Mouse (Mus musculus) right cerebral cortex, postnatal 10 days (tissue): ENCODE measurements around the gene Dpf3.

Source experiments
- DNase-seq, 2 experiments: peaks; one replicate each; pipeline ENCODE4 v3.0.0; 2021; ENCODE audit warnings: low spot score in 2 of 2

Gene Dpf3

GRCm38 (mm10) chr12:83496736-83497135 lies 9.2 kb upstream of the Dpf3 start:
- no peak for DNase-seq

GRCm38 (mm10) chr12:83496336-83496735 lies 8.8 kb upstream of the Dpf3 start:
- no peak for DNase-seq

- no peak for DNase-seq
These were observed 8.4 kb upstream of the Dpf3 start for GRCm38 (mm10) chr12:83495961-83496282.

GRCm38 (mm10) chr12:83495248-83495960 lies 7.9 kb upstream of the Dpf3 start:
- no peak for DNase-seq

- no peak for DNase-seq
These were observed 6.7 kb upstream of the Dpf3 start for GRCm38 (mm10) chr12:83494196-83494595.

- DNase-seq = no peak
These were observed 5.3 kb upstream of the Dpf3 start for GRCm38 (mm10) chr12:83492808-83493207.

GRCm38 (mm10) chr12:83491609-83492008 lies 4.1 kb upstream of the Dpf3 start:
- DNase-seq = no peak

- no peak for DNase-seq
These were observed 2.2 kb upstream of the Dpf3 start for GRCm38 (mm10) chr12:83489748-83490147.

- DNase-seq = peak in 1 of 2 experiments; percentile 36
These were observed 860 bp upstream of the Dpf3 start for GRCm38 (mm10) chr12:83488211-83488941.

- DNase-seq = peak; percentile 50 to 64
These were observed 650 bp downstream of the Dpf3 start for GRCm38 (mm10) chr12:83486671-83487461.

GRCm38 (mm10) chr12:83485911-83486670 lies 1.4 kb downstream of the Dpf3 start:
- DNase-seq = peak; percentile 69

- peak; percentile 51 to 53 for DNase-seq
These were observed 2.4 kb downstream of the Dpf3 start for GRCm38 (mm10) chr12:83484855-83485745.

- DNase-seq = no peak
These were observed 3.9 kb downstream of the Dpf3 start for GRCm38 (mm10) chr12:83483653-83484052.

- DNase-seq = no peak
These were observed 6.1 kb downstream of the Dpf3 start for GRCm38 (mm10) chr12:83481439-83481838.

- no peak for DNase-seq
These were observed 7.6 kb downstream of the Dpf3 start for GRCm38 (mm10) chr12:83479818-83480401.

- DNase-seq = no peak
These were observed 8.4 kb downstream of the Dpf3 start for GRCm38 (mm10) chr12:83479140-83479539.

GRCm38 (mm10) chr12:83476277-83476676 lies 11.2 kb downstream of the Dpf3 start:
- DNase-seq = no peak

- no peak for DNase-seq
These were observed 12.1 kb downstream of the Dpf3 start for GRCm38 (mm10) chr12:83475419-83475818.

- DNase-seq = no peak
These were observed 13.4 kb downstream of the Dpf3 start for GRCm38 (mm10) chr12:83473987-83474600.

GRCm38 (mm10) chr12:83471760-83472159 lies 15.8 kb downstream of the Dpf3 start:
- no peak for DNase-seq
